Mouse (Mus musculus) ES-E14 (cell line): ENCODE results near the gene Rpgrip1.

ENCODE experiments used
- CHD2 ChIP-seq: IDR thresholded peaks from 2 replicates; pipeline ENCODE4 v1.6.1; 2014; ENCODE audit warnings: mild to moderate bottlenecking, low read depth, low read length, inconsistent platforms
- HCFC1 ChIP-seq: IDR thresholded peaks from 2 replicates; pipeline ENCODE4 v1.6.1; 2012; ENCODE audit warnings: low read length, inconsistent platforms, borderline replicate concordance; ENCODE audit not compliant: insufficient read depth
- MAFK ChIP-seq: IDR thresholded peaks from 2 replicates; pipeline ENCODE4 v1.6.1; 2014; ENCODE audit warnings: mild to moderate bottlenecking, low read depth, low read length, inconsistent platforms; ENCODE audit not compliant: insufficient read depth
- ZC3H11A ChIP-seq: IDR thresholded peaks from 2 replicates; pipeline ENCODE4 v1.6.1; 2012; ENCODE audit warnings: low read depth, mild to moderate bottlenecking, inconsistent platforms, low read length, borderline replicate concordance
- ZNF384 ChIP-seq: IDR thresholded peaks from 2 replicates; pipeline ENCODE4 v1.6.1; 2012; ENCODE audit warnings: low read depth, low read length, inconsistent platforms

- no peak for TF ChIP-seq ZNF384
- TF ChIP-seq MAFK = no peak
- no peak for TF ChIP-seq ZC3H11A
- TF ChIP-seq HCFC1 = no peak
- no peak for TF ChIP-seq CHD2
Observed at GRCm38 (mm10) chr14:52152613-52153012, 42.1 kb downstream of the Rpgrip1 start.
